Mouse (Mus musculus) testis, adult 2 months (tissue): ENCODE data around the gene Acsl6.

Experiments
- CTCF ChIP-seq: fragments of 200-500 bp; IDR thresholded peaks from 2 replicates; pipeline ENCODE4 v1.5.1; 2012; ENCODE audit warnings: low read depth, mild to moderate bottlenecking, inconsistent platforms, low read length, moderate library complexity; ENCODE audit not compliant: control insufficient read depth, insufficient read depth, insufficient replicate concordance
- POLR2A ChIP-seq: fragments of 200-500 bp; IDR thresholded peaks from 2 replicates; pipeline ENCODE4 v1.6.1; 2012; ENCODE audit warnings: low read depth, mild to moderate bottlenecking, inconsistent platforms, low read length, moderate library complexity; ENCODE audit not compliant: control insufficient read depth

- TF ChIP-seq CTCF, result no peak
- TF ChIP-seq POLR2A, result no peak
These were observed 28.0 kb downstream of the Acsl6 start for GRCm38 (mm10) chr11:54331463-54332183.
